In genomic region chr14:20993067-20993691, GRCm38 (mm10) we compare ENCODE assay signal across 8 mouse cellular contexts. TPM values are rescaled to one million over a fixed set of nuclear protein-coding genes. Genes with fewer than 3 reads are reported as not detected.
DNase-seq lines count a peak whose midpoint lies in the region; ATAC-seq and TF ChIP-seq lines count a peak whose summit lies in the region.

No protein-coding gene starts in this region.

- DNase-seq in A20 (ENCODE audit: low read depth, low spot score), result peak; percentile 47
- DNase-seq in CH12.LX (ENCODE audit: extremely low read depth), result peak; percentile 52
- peak; percentile 50 for DNase-seq in c-Kit-positive CD71-positive TER-119-positive erythroid progenitor cells, embryonic 14.5 days (ENCODE audit: low spot score)
- peak; percentile 63 for DNase-seq in induced T-regulatory cell, adult 2 months (ENCODE audit: low read depth)
- DNase-seq in left cerebral cortex, postnatal 4 days, result peak; percentile 41
- DNase-seq in neural tube, embryonic 11.5 days (ENCODE audit: low spot score), result peak; percentile 56
- DNase-seq in testis, postnatal 10 days (ENCODE audit: low spot score), result no peak

- peak; percentile 71 for TF ChIP-seq RAD21 in CH12.LX (IDR thresholded peaks at IDR 0.05; ENCODE audit: low read depth, low read length)

- no peaks in the 10 kb centered on the region for H3K27me3 ChIP-seq in CH12.LX (replicated peaks)
- no peaks in the 10 kb centered on the region for H3K27me3 ChIP-seq in forebrain, embryonic 15.5 days
- no peaks in the 10 kb centered on the region for H3K27me3 ChIP-seq in neural tube, embryonic 11.5 days (ENCODE audit: control insufficient read depth, insufficient read depth, low read length)

- dilution Hi-C loops in CH12.LX (cut with MboI; ENCODE audit: extremely low pct_ligation_motif_present, extremely low pct_unique_long_range_greater_than_20kb, low sequenced_read_pairs), result no loop called here

- 0 out of 4 replicates have a peak, but pooled peaks cover 0 to 3% of the 10 kb centered on the region in 2 experiments for H3K4me1 ChIP-seq in CH12.LX (ENCODE audit: control insufficient read depth in 1 of 2, insufficient read depth in 2 of 2)
- H3K4me1 ChIP-seq in forebrain, embryonic 15.5 days, result peaks cover 13% of the 10 kb centered on the region
- no peaks in the 10 kb centered on the region for H3K4me1 ChIP-seq in neural tube, embryonic 11.5 days (ENCODE audit: control insufficient read depth, insufficient read depth, low read length)

- no peak overlapping the region for H3K4me3 ChIP-seq in CH12.LX (replicated peaks in 1 of 3; ENCODE audit: low read depth in 2 of 3, low read length in 2 of 3, poor library complexity in 1 of 3)
- no peak overlapping the region for H3K4me3 ChIP-seq in forebrain, embryonic 15.5 days
- no peak overlapping the region for H3K4me3 ChIP-seq in neural tube, embryonic 11.5 days (ENCODE audit: low read depth, low read length)

- H3K9ac ChIP-seq in CH12.LX (ENCODE audit: insufficient read depth, low read depth), result no peak overlapping the region
- no peak overlapping the region for H3K9ac ChIP-seq in forebrain, embryonic 15.5 days (replicated peaks)
- H3K9ac ChIP-seq in neural tube, embryonic 11.5 days (ENCODE audit: low read length), result no peak overlapping the region

- no peak overlapping the region for H3K27ac ChIP-seq in CH12.LX (ENCODE audit: insufficient read depth, low read depth)
- no peak overlapping the region for H3K27ac ChIP-seq in forebrain, embryonic 15.5 days (replicated peaks)
- H3K27ac ChIP-seq in neural tube, embryonic 11.5 days (ENCODE audit: low read depth, low read length), result no peak overlapping the region

- ATAC-seq in forebrain, embryonic 15.5 days (replicated peaks), result peak; percentile 48; the same call in 1 of the 2 replicates
- no peak for ATAC-seq in neural tube, embryonic 11.5 days (ENCODE audit: insufficient read depth, low FRiP score, low TSS enrichment)

- TF ChIP-seq EP300 in CH12.LX (IDR thresholded peaks at IDR 0.05; ENCODE audit: low read length), result no peak

- no peak overlapping the region for H3K4me2 ChIP-seq in CH12.LX (ENCODE audit: insufficient read depth, low read depth, poor library complexity, severe bottlenecking)
- no peak overlapping the region for H3K4me2 ChIP-seq in forebrain, embryonic 15.5 days (replicated peaks)
- no peak overlapping the region for H3K4me2 ChIP-seq in neural tube, embryonic 11.5 days (ENCODE audit: low read depth)

- no peaks in the 10 kb centered on the region for H3K9me3 ChIP-seq in CH12.LX (replicated peaks; ENCODE audit: low read length)
- H3K9me3 ChIP-seq in forebrain, embryonic 15.5 days, result no peaks in the 10 kb centered on the region
- no peaks in the 10 kb centered on the region for H3K9me3 ChIP-seq in neural tube, embryonic 11.5 days (ENCODE audit: control insufficient read depth, low read length)

- TF ChIP-seq POLR2A in CH12.LX (IDR thresholded peaks at IDR 0.05; ENCODE audit: low read depth, low read length), result no peak

- peak; percentile 82 to 85 for TF ChIP-seq CTCF in CH12.LX (conservative IDR thresholded peaks at IDR 0.05 in 1 of 2, IDR thresholded peaks at IDR 0.05 in 1 of 2; ENCODE audit: low read depth in 2 of 2, low read length in 2 of 2)

- no peaks in the 10 kb centered on the region for H3K79me2 ChIP-seq in CH12.LX (replicated peaks; ENCODE audit: control insufficient read depth, extremely low read depth, insufficient read depth, poor library complexity, severe bottlenecking)

- 57% methylated on average over 3 of the region's 3 CpGs for WGBS in forebrain, embryonic 15.5 days
- WGBS in neural tube, embryonic 11.5 days, result 61% methylated on average over 3 of the region's 3 CpGs

- in situ Hi-C loops in CH12.LX (cut with MboI; ENCODE audit: low pct_ligation_motif_present, low pct_unique_long_range_greater_than_20kb, low sequenced_read_pairs), result loop anchor here (10.0 kb wide), 1 partner anchor 108 kb away; no protein-coding TSS in a partner anchor

- H3K36me3 ChIP-seq in CH12.LX (replicated peaks in 1 of 2; ENCODE audit: control insufficient read depth in 1 of 2, insufficient read depth in 1 of 2, low read length in 1 of 2), result no peaks in the 10 kb centered on the region
- no peaks in the 10 kb centered on the region for H3K36me3 ChIP-seq in forebrain, embryonic 15.5 days
- peaks cover 2% of the 10 kb centered on the region; the same call in 1 of the 2 replicates for H3K36me3 ChIP-seq in neural tube, embryonic 11.5 days (ENCODE audit: control insufficient read depth, insufficient read depth, low read length)

- intact Hi-C loops in left cerebral cortex, postnatal 4 days (cut with DNase I), result no loop called here

TF ChIP-seq in CH12.LX, 34 proteins besides CTCF, POLR2A, EP300 and RAD21:
- TF ChIP-seq SMC3 (IDR thresholded peaks at IDR 0.05; ENCODE audit: low read depth, low read length) (peak; percentile 78), JUND (conservative IDR thresholded peaks at IDR 0.05; ENCODE audit: low read depth, low read length) (no peak), MYC (IDR thresholded peaks at IDR 0.05; ENCODE audit: low read depth, low read length) (0 out of 2 replicates have a peak, but pooled peaks have one; percentile 13)

RNA-seq across cellular contexts. Expression of gene Ap3m1, which starts 59.1 kb away (rescaled TPM):
- total RNA-seq in CH12.LX (2012; rRNA removed) (32.6 and 38.7 TPM in 2 replicates), CH12.LX (2014; rRNA removed) (73.4 and 78.3 TPM in 2 replicates)
- polyA plus RNA-seq in CH12.LX (2012; ENCODE audit: insufficient read length, low read depth), result 60.3 and 61.7 TPM in 2 replicates
- polyA plus RNA-seq in forebrain, embryonic 15.5 days (2015; fragmentation: Nextera tagmentation; extraction: Ambion mirVana), result 104 and 107 TPM in 2 replicates
- 10 to 100 TPM; 89.5 to 93.0 TPM for total RNA-seq in left cerebral cortex, postnatal 4 days (2021)
- 127 and 132 TPM in 2 replicates for polyA plus RNA-seq in neural tube, embryonic 11.5 days (2014; fragmentation: Nextera tagmentation; extraction: Ambion mirVana)

RNA-seq across cellular contexts. Expression of gene Adk, which starts 59.2 kb away (rescaled TPM):
- total RNA-seq in CH12.LX (2012; rRNA removed), result 59.0 and 84.9 TPM in 2 replicates
- total RNA-seq in CH12.LX (2014; rRNA removed), result 123 and 129 TPM in 2 replicates
- polyA plus RNA-seq in CH12.LX (2012; ENCODE audit: insufficient read length, low read depth), result 47.9 and 58.8 TPM in 2 replicates
- 68.6 and 74.6 TPM in 2 replicates for polyA plus RNA-seq in forebrain, embryonic 15.5 days (2015; fragmentation: Nextera tagmentation; extraction: Ambion mirVana)
- 10 to 100 TPM; 51.6 to 52.3 TPM for total RNA-seq in left cerebral cortex, postnatal 4 days (2021)
- 106 and 118 TPM in 2 replicates for polyA plus RNA-seq in neural tube, embryonic 11.5 days (2014; fragmentation: Nextera tagmentation; extraction: Ambion mirVana)
